ENCODE assay signal across 13 mouse cellular contexts in genomic region chr6:77582568-77582967, GRCm38 (mm10).
DNase-seq lines count a peak whose midpoint lies in the region; ATAC-seq and TF ChIP-seq lines count a peak whose summit lies in the region.
"Had no signal": no experiment of that assay in that cellular context is flagged by ENCODE, and none has a peak within 500 bp of the region (broad histone marks: within the 10 kb centered on the region; RNA-seq: fewer than 3 reads in every experiment).

No protein-coding gene starts in this region.

- intact Hi-C loops in heart, postnatal 25 days (cut with DNase I): no loop called here

- H3K4me1 ChIP-seq in heart, postnatal 0 days (ENCODE audit: control insufficient read depth, insufficient read depth): no peaks in the 10 kb centered on the region
- no peaks in the 10 kb centered on the region for H3K4me1 ChIP-seq in lung, adult 2 months (ENCODE audit: control insufficient read depth, insufficient read depth, low read length)
- H3K4me1 ChIP-seq: embryonic facial prominence, embryonic 15.5 days had no signal

- ATAC-seq in heart, postnatal 0 days (ENCODE audit: insufficient read depth, low read depth): no peak
- ATAC-seq in monocyte, adult 5-6 weeks (replicated peaks; ENCODE audit: insufficient number of reproducible peaks, low FRiP score, low TSS enrichment, poor library complexity, severe bottlenecking): no peak

- no peaks in the 10 kb centered on the region for H3K9me3 ChIP-seq in heart, postnatal 0 days (replicated peaks; ENCODE audit: control insufficient read depth, low read length)
- H3K9me3 ChIP-seq: embryonic facial prominence, embryonic 15.5 days had no signal

- H3K36me3 ChIP-seq in heart, postnatal 0 days (replicated peaks; ENCODE audit: control insufficient read depth, insufficient read depth, low read length): no peaks in the 10 kb centered on the region
- H3K36me3 ChIP-seq: embryonic facial prominence, embryonic 15.5 days had no signal

- H3K27ac ChIP-seq in heart, postnatal 0 days (ENCODE audit: low read depth): no peak overlapping the region
- H3K27ac ChIP-seq: embryonic facial prominence, embryonic 15.5 days had no signal

- TF ChIP-seq CTCF in heart, postnatal 0 days (IDR thresholded peaks at IDR 0.05; ENCODE audit: low read depth): peak; percentile 34
- TF ChIP-seq CTCF in lung, adult 2 months (IDR thresholded peaks at IDR 0.05; ENCODE audit: insufficient read depth, low read length): no peak

- WGBS in heart, postnatal 0 days: 36% methylated on average over 4 of the region's 4 CpGs
- WGBS in lung, adult 2 months: 35% methylated on average over 4 of the region's 4 CpGs

- DNase-seq in heart, postnatal 0 days (ENCODE audit: low spot score): no peak
- no peak for DNase-seq in heart, postnatal 25 days (ENCODE audit: low spot score)
- DNase-seq in lung, postnatal 10 days: peak; percentile 4
- no peak for DNase-seq in lung, adult 2 months
- peak; percentile 31 to 34 for DNase-seq in cerebellum, postnatal 14 days
- DNase-seq in retina, embryonic 14.5 days (ENCODE audit: low spot score): peak; percentile 61
- DNase-seq in neural tube, embryonic 10.5 days (ENCODE audit: extremely low spot score, low spot score): no peak
- DNase-seq: gastrocnemius, postnatal 14 days; lung, postnatal 36 days; spleen, adult 18-20 months; thymus, postnatal 25 days had no signal

- no peak for TF ChIP-seq EP300 in heart, postnatal 0 days (IDR thresholded peaks at IDR 0.05; ENCODE audit: low read depth)

- no peaks in the 10 kb centered on the region for H3K27me3 ChIP-seq in heart, postnatal 0 days (ENCODE audit: control insufficient read depth, insufficient read depth, low read length)
- H3K27me3 ChIP-seq: embryonic facial prominence, embryonic 15.5 days had no signal

- H3K9ac ChIP-seq in heart, postnatal 0 days (replicated peaks; ENCODE audit: low read depth, low read length): no peak overlapping the region
- H3K9ac ChIP-seq: embryonic facial prominence, embryonic 15.5 days had no signal

- H3K4me2 ChIP-seq in heart, postnatal 0 days (ENCODE audit: low read depth, low read length): no peak overlapping the region
- H3K4me2 ChIP-seq: embryonic facial prominence, embryonic 15.5 days had no signal

- H3K4me3 ChIP-seq in heart, postnatal 0 days (ENCODE audit: low read depth, low read length): no peak overlapping the region
- H3K4me3 ChIP-seq in lung, adult 2 months (replicated peaks; ENCODE audit: extremely low read depth, low read depth, low read length): no peak overlapping the region
- H3K4me3 ChIP-seq: embryonic facial prominence, embryonic 15.5 days had no signal

- TF ChIP-seq POLR2A in lung, adult 2 months (IDR thresholded peaks at IDR 0.05; ENCODE audit: borderline replicate concordance, extremely low read depth, low read depth, low read length): no peak

Comparison
In these comparisons a context has a peak if more than half of its experiments do, and no peak if none do; other contexts are left out.
1. DNase-seq: peak in lung, postnatal 10 days (single experiment), cerebellum, postnatal 14 days (2 of 2) and retina, embryonic 14.5 days (single experiment); none in heart, postnatal 0 days (single experiment), heart, postnatal 25 days (single experiment), lung, adult 2 months (single experiment) and neural tube, embryonic 10.5 days (single experiment).